ENCODE assay signal across 8 mouse cellular contexts in genomic region chr5:53871665-53872312, GRCm38 (mm10).
DNase-seq lines count a peak whose midpoint lies in the region; ATAC-seq and TF ChIP-seq lines count a peak whose summit lies in the region.

No protein-coding gene starts in this region.

- DNase-seq in Patski (ENCODE audit: low read depth, low spot score) = peak; percentile 9
- DNase-seq in cerebellum, adult 2 months = peak; percentile 51 to 57
- DNase-seq in frontal cortex, postnatal 25 days (ENCODE audit: low spot score in 2 of 2) = peak; percentile 28 to 40
- DNase-seq in hindbrain, postnatal 0 days (ENCODE audit: low spot score) = peak; percentile 87
- peak; percentile 37 to 52 for DNase-seq in layer of hippocampus, postnatal 36 days
- DNase-seq in retina, postnatal 1 day = peak; percentile 77
- peak; percentile 57 for DNase-seq in urinary bladder, postnatal 25 days (ENCODE audit: low spot score)

- POLR2A ChIA-PET in Patski (lab: Charles Lee) = no interaction called here

- CTCF ChIA-PET in Patski (lab: Charles Lee) = interaction anchor here (0.6 to 1.8 kb wide), 8 partner anchors 9 to 245 kb away, joined by 3 to 13 read pairs (median 4); no protein-coding TSS in a partner anchor

- TF ChIP-seq POLR2A in cerebellum, adult 2 months (IDR thresholded peaks at IDR 0.05; ENCODE audit: borderline replicate concordance, insufficient read depth, low read length) = no peak

- no peaks in the 10 kb centered on the region for H3K27me3 ChIP-seq in Patski
- H3K27me3 ChIP-seq in cerebellum, adult 2 months (ENCODE audit: control insufficient read depth, insufficient read depth, low read length) = no peaks in the 10 kb centered on the region
- H3K27me3 ChIP-seq in hindbrain, postnatal 0 days (ENCODE audit: insufficient read depth, low read length) = no peaks in the 10 kb centered on the region

- no peaks in the 10 kb centered on the region for H3K9me3 ChIP-seq in hindbrain, postnatal 0 days (ENCODE audit: low read length)

- H3K4me3 ChIP-seq in cerebellum, adult 2 months (replicated peaks; ENCODE audit: insufficient read depth, low read depth, low read length) = no peak overlapping the region
- no peak overlapping the region for H3K4me3 ChIP-seq in hindbrain, postnatal 0 days (ENCODE audit: low read length)

- in situ Hi-C loops in Patski (cut with MboI; ENCODE audit: low pct_unique_long_range_greater_than_20kb) = no loop called here

- H3K36me3 ChIP-seq in hindbrain, postnatal 0 days (ENCODE audit: insufficient read depth, low read length) = peaks cover 18% of the 10 kb centered on the region

- peak; percentile 78 for ATAC-seq in Patski
- ATAC-seq in hindbrain, postnatal 0 days = peak; percentile 91
- peak; percentile 94 for ATAC-seq in megakaryocyte, adult 5-6 weeks (ENCODE audit: poor library complexity, severe bottlenecking)

- 19% methylated on average over 6 of the region's 6 CpGs for WGBS in cerebellum, adult 2 months
- 33% methylated on average over 6 of the region's 6 CpGs for WGBS in hindbrain, postnatal 0 days

- H3K4me1 ChIP-seq in cerebellum, adult 2 months (ENCODE audit: control insufficient read depth, insufficient read depth, low read length) = no peaks in the 10 kb centered on the region
- no peaks in the 10 kb centered on the region for H3K4me1 ChIP-seq in hindbrain, postnatal 0 days (ENCODE audit: insufficient read depth, low read length)

- no peak overlapping the region for H3K4me2 ChIP-seq in hindbrain, postnatal 0 days (ENCODE audit: low read depth, low read length)

- TF ChIP-seq CTCF in Patski (IDR thresholded peaks at IDR 0.05) = peak; percentile 95
- TF ChIP-seq CTCF in cerebellum, adult 2 months (IDR thresholded peaks at IDR 0.05; ENCODE audit: borderline replicate concordance, insufficient read depth, low read depth, low read length) = peak; percentile 87
- peak; percentile 88 for TF ChIP-seq CTCF in hindbrain, postnatal 0 days (IDR thresholded peaks at IDR 0.05; ENCODE audit: low read depth)

- H3K9ac ChIP-seq in hindbrain, postnatal 0 days (replicated peaks; ENCODE audit: low read length) = no peak overlapping the region

- H3K27ac ChIP-seq in cerebellum, adult 2 months (ENCODE audit: insufficient read depth, low read length) = no peak overlapping the region
- H3K27ac ChIP-seq in hindbrain, postnatal 0 days = no peak overlapping the region

Comparison
In these comparisons a context has a peak if more than half of its experiments do, and no peak if none do; other contexts are left out.
1. DNase-seq: peak in every context shown above with its lines; median percentile 87 in hindbrain, postnatal 0 days; 77 in retina, postnatal 1 day; 57 in urinary bladder, postnatal 25 days; 54 in cerebellum, adult 2 months; 44 in layer of hippocampus, postnatal 36 days; 34 in frontal cortex, postnatal 25 days; 9 in Patski.